Mouse (Mus musculus): Measurements from ENCODE around the gene Gins2.
A peak's percentile ranks its signal among the peaks of the same experiment; 100 is the strongest.

The Gins2 gene

DNA sequence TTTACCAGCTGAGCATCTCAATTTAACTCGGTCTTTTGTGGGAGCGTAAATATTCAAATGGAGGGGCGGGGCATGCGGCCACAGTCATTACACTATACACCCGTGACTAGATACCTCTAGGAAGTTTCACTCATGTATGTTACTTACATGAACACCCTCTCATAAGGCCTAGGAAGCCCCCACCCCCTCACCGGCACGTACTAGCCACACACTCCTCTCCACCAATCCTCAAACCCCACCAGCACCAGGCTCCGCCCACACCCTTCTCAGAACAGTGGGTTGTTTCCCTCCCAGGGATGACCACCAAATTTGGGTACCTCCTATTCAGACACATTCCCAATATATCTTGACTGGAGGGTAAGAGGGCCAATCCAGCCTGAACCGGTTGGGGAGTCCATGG lies 18.4 kb upstream of the Gins2 start:
- DNase-seq (ENCODE audit: inconsistent age in 2 of 2, low spot score in 1 of 2): no peak

DNA sequence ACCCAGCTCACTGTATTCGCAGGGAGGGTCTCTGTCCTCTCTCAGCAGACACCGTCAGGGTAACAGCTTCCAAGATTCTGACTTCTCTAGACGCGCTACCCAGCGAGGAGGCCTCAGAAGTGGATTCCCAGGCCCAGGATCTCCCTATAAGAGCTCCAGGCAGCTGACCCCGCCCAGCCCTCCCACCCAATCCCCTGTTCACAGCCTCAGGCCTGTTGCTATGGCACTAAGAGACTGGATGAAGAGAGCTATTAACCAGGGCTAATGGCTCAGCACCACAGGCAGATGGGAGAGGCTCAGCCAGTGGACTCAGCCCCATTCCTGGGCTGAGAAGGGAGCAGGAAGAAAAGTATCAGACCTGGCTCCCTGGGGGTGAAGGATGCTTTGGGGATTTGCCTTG lies 13.6 kb upstream of the Gins2 start:
- no peak for DNase-seq (ENCODE audit: inconsistent age in 2 of 2, low spot score in 1 of 2)

DNA sequence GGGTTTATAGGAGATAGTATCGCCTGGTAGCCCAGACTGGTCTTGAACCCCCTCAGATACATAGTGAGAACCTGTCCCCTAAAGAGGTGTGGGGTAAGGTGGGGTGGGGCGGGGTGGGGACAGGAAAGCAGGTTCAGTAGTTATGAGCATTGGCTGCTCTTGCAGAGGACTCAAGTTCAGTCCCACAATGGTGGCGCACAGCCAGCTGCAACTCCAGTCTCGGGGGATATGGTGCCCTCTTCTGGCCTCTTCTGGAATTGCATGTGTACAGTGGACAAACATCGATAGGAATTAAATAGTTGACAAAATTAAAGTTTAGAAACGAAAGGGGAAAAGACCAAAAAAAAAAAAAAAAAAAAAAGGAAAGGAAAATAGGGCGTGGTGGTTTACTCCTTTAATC lies 10.4 kb upstream of the Gins2 start:
- peak; percentile 79 to 94 for DNase-seq (ENCODE audit: inconsistent age in 2 of 2, low spot score in 1 of 2)

DNA sequence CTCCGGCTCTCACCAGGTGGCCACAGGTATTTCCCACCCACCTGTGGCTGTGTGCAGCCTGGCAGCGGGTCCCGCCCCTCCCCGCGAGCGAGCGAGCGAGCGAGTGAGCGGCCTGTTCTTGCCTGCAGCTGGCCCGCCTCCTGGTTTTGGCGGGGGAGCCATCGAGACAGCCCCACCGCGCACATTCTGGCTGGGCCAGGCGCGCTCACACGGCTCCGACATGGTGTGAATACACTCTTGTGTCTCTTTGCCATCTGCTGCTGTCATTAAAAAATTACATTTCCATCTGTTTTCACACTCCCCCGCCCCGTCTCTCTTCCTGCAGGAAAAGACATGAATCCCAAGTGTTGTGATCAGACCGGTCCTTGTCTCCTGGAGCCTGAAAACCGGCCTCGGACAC lies 9.5 kb upstream of the Gins2 start:
- DNase-seq (ENCODE audit: inconsistent age in 2 of 2, low spot score in 1 of 2): no peak

DNA sequence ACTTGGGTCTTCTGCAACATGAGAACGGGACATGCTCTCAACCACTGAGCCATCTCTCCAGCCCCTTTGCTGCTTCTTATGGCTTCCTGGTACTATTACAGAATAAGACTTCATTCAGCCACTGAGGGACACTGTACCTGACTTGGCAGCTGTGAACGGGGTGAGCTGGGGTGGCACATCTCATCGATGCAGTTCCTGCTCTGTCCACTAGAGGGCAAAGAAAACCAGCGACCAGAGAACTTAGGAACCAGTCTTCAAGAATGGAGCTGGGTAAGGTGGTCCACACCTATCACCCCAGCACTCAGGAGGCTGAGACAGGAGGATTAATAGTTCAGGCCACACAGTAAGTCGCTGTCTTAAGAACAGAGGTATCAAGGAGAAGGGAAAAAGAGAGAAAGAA lies 6.9 kb upstream of the Gins2 start:
- peak; percentile 46 to 84 for DNase-seq (ENCODE audit: inconsistent age in 2 of 2, low spot score in 1 of 2)

DNA sequence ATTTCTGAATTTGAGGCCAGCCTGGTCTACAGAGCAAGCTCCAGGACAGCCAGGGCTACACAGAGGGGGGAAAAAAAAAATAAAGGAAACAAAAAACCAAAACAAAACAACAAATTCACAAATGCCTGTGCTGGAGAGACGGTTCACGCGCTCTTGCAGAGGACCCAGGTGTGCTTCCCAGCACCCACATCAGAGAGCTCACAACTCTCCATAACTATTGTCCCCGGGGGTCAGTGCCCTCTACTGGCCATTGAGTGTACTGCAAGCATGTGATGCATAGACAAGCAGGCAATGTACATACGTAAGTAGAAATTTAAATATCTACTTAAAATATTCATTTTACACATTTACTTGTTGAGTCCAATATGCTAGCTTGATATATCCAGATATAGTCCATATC lies 5.5 kb upstream of the Gins2 start:
- no peak for DNase-seq (ENCODE audit: inconsistent age in 2 of 2, low spot score in 1 of 2)

DNA sequence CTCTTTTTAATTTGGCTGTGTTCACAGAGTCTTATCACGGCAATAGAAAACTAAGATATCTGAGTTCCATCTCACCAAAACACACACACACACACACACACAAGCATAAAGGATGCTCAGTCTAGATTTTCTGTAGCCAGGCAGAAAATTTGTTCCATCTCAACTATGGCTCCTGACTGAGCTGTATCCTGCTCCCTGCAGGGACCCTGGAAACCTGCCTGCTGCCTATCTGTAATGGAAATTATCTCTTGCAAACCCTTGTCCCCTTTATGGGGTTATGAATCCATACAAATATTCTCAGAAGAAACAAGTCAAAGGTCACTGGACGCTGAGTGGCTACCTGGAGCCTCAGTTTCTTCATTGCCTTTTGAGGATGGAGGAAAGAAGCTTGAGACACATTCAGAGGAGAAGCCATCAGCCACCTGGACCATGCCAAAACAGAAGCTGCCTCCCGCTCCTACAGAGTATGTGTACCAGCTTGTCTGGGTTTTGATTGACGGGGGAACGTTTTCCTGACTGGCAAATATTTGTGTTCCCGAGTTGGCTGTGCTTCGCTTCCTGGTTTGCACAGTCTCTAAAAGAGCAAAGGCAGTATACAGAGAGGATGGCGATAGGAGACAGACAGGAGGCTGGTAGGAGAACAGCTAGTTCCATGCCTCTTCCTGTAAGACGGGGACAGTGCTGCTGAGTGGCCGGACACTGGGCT lies 2.6 kb upstream of the Gins2 start:
- DNase-seq (ENCODE audit: inconsistent age in 2 of 2, low spot score in 1 of 2): no peak

DNA sequence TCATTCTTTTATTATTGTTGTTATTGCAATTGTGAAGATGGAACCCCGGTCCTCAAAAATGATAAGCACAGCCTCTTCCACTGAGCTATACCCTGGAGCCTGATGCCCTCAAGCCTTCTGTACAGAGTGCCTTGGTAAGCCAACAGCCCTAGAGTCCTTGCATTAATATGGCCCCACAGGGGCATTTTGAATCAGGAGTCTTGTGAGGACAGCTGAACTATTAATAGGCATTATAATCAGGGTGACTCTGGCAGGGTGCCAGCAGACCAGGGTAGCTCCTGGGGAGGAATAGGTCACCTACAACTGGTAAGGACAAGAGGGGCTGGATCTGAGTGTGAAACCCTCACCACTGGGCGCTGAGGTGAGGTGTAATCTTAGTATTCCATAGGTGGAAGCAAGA lies 817 bp upstream of the Gins2 start:
- peak; percentile 56 to 73 for DNase-seq (ENCODE audit: inconsistent age in 2 of 2, low spot score in 1 of 2)

DNA sequence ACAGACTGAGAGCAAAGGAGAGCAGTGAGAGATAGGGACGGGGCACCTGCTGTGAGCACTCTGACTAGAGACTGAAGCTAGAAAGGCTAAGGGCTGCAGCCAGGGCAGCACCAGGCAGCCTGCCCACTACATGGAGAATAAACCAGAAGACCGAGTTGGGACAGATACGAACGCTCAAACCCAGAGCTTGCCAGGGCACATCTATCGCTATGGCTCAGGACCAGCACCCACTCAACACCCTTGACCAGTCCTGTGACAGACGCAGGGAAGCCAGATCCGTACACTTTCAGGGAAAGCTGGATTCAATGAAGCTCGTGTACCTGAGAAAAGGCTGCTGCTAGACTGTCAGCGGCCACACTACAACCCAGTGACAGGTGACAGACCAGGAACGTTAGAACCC lies 3.6 kb downstream of the Gins2 start:
- no peak for DNase-seq (ENCODE audit: inconsistent age in 2 of 2, low spot score in 1 of 2)

DNA sequence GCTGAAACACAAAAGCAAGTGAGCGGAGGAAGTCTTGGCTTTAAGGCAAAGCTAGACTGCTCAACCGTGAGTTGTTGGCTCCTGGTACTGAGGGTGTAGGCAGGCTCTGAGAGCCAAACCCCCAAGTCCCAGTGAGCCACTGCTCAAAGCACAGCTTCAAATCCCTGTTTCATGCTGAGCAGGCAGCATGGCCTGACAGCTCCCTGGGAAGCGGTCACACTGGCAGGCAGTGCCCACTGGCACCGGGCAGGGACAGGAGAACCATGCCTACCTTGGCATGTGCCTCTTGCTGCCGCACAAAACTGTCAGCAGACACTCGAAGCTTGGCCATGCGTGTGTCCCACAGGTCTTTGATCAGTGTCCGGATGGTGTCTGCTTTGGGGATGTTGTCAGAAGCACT lies 7.3 kb downstream of the Gins2 start:
- no peak for DNase-seq (ENCODE audit: inconsistent age in 2 of 2, low spot score in 1 of 2)

DNA sequence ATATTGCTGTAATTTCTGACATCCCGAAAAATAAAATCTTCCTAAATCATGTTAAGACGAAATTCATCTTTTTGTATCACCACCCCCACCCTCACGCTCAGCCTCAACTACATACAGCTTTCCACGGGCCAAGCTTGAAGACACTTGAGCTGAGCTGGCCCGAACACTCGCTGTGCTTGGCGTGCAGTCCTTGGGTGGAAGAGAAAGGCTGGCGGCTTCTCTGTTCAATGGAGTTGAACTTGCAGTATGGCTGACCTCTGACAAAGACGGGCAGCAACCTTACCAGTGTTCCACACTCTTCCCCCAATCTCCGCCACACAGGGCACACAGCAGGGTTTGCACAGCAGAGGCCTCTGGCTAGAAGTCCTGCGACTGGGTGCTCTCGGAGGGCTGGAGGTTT lies 7.8 kb downstream of the Gins2 start:
- DNase-seq (ENCODE audit: inconsistent age in 2 of 2, low spot score in 1 of 2): no peak

DNA sequence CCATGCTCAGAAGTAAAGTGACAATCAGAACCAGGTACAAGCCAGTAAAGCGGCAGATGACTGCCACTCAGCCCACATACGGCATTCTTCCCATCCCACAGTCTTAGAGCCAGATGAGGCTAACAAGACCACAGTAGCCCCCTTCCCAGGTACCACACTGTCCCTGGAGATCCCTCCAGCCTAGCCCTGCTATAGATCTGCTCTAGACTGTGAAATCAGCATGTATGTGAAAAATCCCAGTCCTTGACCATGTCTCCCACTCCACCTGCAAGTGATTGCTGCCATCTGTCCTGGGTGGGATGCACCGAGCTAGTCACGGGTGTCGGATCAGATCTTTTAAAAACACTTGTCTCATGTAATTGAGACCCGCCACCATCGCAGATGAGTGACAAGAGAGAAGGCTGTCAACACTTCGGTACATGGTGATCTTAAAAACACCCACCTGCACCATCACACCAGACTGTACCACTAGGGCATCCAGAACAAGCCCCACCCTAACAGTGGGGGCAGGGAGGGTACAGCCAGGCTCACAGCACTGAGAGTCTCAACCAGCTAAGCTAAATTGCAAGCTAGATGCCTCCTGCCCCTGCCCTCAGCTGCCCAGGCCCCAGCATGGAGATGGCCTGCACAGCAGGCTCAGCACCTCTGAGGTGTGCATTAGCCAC lies 8.6 kb downstream of the Gins2 start:
- DNase-seq (ENCODE audit: inconsistent age in 2 of 2, low spot score in 1 of 2): no peak

DNA sequence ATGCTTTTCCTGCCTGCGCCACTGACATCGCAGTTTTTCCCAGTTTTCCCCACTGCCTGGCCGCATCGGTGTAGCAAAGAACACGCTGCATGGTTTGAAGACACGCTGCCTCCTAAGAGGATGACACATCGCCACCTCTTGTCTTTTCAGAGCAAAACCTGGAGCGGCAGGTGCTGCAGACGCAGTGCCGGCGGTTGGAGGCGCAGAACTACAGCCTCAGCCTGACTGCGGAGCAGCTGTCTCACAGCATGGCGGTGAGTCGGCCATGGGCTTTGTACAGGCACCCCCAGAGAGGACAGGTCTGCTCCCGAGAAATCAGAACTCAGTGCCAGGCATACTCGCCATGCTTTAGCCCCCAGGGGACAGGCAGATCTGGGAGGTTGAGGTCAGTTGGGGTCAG lies 11.3 kb downstream of the Gins2 start:
- DNase-seq (ENCODE audit: inconsistent age in 2 of 2, low spot score in 1 of 2): no peak

DNA sequence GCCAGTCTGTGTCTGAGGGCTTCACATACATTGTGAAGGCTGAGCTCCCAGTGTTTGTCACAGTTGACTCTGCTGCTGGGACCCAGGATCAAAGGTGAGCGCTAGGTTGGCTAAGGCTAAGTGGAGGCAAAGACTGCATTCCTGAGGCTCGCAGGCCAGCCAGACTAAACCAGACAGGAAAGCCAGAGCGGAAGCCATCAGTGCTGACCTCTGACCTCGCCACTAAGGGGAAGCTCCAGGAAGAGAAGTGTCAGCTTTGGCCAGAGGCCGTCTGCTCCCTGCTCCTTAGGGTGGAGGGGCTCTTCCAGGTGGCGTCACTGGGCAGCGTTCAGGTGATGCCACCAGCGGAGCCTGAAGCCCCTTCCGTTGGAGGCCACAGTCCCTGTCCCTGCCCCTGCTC lies 13.3 kb downstream of the Gins2 start:
- DNase-seq (ENCODE audit: inconsistent age in 2 of 2, low spot score in 1 of 2): no peak

DNA sequence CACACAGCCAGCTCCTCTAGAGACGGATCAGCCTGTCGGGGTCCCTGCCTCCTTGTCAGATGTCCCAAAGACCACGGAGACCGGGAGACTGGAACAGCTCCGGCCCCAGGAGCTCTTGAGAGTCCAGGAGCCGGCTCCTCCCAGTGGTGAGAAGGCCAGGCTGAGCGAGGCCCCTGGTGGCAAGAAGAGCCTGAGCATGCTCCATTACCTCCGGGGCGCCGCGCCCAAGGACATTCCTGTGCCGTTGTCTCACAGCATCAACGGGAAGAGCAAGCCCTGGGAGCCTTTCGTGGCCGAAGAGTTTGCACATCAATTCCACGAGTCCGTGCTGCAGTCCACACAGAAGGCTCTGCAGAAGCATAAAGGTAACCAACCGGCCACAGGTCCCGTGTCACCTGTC lies 14.2 kb downstream of the Gins2 start:
- peak in 1 of 2 experiments; percentile 70 for DNase-seq (ENCODE audit: inconsistent age in 2 of 2, low spot score in 1 of 2)

DNA sequence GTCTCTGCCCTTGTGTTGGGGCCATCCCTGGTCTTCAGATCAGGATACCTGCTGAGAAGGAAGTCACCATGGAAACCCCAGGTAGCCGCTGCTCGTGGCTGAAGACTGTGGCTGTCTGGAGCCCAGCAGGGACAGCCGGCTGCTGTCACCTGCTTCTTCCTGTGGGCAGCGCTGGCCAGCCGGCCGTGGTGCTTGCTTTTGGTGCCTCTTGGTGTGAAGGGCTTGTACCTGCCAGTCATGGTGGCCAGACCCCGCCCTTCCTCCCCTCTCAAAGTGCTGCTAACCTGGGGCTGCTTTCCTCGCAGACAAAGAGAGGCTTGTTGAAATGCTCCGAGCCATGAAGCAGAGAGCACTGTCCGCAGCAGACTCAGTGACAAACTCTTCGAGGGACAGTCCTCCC lies 15.2 kb downstream of the Gins2 start:
- no peak for DNase-seq (ENCODE audit: inconsistent age in 2 of 2, low spot score in 1 of 2)

DNA sequence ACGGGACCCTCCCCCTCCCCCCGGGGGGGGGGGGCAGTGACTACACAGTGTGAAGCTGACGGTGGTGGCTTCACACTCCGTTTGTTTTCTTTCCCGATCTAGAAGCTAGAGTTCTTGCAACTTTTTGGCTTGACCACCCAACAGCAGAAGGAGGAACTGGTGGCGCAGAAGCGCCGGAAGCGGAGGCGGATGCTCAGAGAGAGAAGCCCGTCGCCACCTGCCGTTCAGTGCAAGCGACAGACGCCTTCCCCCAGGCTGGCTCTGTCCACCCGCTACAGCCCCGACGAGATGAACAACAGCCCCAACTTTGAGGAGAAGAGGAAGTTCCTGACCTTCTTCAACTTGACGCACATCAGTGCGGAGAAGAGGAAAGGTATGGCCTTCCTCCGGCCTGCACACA lies 16.6 kb downstream of the Gins2 start:
- DNase-seq (ENCODE audit: inconsistent age in 2 of 2, low spot score in 1 of 2): no peak

DNA sequence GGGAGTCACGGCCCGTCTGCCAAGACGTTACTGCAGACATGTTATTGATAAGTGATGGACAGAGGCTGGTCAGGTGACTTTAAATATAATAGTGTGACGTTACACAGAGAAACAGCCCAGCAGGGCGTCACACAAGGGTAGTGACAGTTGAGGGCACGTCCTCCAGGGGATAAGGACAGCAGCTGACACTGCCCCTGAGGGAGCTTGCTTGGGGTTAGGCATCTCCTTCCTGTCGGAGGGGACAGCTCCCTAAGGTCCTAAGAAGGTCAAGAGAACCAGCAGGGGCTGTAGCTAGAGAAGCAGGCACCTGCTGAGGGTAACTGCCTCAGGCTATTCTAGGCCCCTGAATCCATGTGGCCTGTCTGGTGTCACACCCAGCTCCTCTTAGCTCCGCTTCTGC lies 17.5 kb downstream of the Gins2 start:
- no peak for DNase-seq (ENCODE audit: inconsistent age in 2 of 2, low spot score in 1 of 2)

DNA sequence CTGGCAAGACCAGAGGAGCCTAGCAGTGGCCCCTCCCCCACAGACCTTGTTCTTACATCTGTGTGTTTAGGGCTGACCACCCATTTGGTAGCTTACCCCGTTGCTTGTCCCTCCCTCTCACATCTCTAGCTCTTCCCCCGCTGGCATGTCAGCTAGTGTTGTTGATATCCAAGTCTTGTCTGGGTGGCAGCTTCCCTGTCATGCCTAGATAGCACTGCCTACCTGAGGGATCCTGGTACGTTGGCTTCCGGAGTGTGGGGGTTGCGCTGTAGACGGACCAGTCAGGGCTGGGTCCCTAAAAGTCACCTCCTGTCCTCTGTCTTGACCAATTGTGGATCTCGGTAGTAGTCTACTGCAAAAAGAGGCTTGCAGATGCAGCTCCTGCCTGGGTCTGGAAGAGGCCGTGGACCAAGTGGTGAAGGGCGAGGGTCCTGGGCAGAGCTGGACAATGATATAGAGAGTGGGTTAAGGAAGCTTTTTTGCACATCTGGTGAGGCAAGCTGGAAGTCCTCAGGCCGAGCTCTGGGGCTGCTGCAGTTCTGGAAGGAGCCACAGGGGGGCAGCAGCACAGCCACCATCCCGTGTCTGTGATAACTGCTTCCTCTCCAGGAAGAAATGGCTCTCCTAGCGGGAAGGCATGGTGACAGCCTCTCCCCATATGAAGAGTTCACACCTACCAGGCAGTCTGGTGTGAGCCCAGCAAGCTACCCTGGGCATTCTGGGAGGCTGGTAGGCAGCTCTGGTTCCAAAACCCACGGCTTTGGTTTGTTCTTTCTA lies 19.0 kb downstream of the Gins2 start:
- peak; percentile 73 to 90 for DNase-seq (ENCODE audit: inconsistent age in 2 of 2, low spot score in 1 of 2)

DNA sequence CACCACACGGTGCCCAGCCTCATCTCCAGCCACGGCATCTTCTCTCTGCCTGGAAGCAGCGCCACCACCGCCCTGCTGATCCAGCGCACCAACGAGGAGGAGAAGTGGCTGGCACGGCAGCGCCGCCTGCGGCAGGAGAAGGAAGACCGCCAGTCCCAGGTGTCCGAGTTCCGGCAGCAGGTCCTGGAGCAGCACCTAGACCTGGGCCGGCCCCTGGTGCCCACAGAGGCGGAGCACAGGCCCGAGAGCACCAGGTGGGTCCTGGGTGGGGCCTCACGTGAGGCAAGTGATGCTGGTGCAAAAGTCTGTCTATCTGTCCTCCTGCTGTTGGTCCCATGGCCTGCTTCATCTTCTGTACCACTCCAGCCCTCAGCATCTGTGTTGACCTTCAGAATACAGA lies 20.0 kb downstream of the Gins2 start:
- DNase-seq (ENCODE audit: inconsistent age in 2 of 2, low spot score in 1 of 2): no peak

DNA sequence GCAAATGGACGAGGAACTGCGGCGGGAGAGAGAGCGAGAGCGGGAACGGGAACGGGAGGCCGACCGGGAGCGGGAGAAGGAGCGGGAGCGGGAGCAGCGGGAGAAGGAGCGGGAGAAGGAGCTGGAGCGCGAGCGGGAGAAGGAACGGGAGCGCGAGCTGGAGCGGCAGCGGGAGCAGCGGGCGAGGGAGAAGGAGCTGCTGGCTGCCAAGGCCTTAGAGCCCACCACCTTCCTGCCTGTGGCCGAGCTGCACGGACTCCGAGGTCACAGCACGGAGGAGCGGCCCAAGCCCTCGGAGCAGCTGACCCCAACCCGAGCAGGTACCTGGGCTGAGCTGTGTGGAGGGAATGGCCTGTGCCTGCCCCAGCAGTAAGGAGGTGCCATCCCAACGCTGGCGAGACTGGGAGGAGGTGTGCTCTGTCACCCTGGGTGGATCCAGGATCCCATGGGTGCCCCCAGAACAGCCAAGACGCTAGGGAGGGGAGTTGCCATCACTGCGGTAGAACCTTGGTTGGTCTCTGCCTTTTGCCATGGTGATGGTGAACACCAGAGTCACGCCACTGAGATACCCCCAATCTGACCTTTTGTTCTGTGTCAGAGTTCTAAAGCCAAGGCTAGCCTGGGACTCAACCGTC lies 20.8 kb downstream of the Gins2 start:
- DNase-seq (ENCODE audit: inconsistent age in 2 of 2, low spot score in 1 of 2): no peak

DNA sequence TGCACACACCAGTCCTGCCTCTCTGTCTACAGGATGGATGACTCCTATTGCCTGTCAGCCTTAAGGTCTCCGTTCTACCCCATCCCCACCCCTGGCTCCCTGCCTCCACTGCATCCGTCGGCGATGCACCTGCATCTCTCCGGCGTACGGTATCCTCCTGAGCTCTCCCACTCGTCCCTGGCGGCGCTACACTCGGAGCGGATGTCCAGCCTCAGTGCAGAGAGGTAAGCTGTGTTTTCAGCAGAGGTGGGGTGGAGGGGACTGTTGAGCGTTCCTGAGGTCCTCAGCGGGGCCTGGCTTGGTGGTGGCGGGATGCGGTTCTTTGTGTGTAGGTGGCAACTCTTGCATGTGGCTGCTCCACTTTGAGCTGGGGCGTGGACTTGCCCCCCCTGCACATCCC lies 21.4 kb downstream of the Gins2 start:
- DNase-seq (ENCODE audit: inconsistent age in 2 of 2, low spot score in 1 of 2): no peak

Data from adrenal gland, adult (tissue).